Comparison of ENCODE assay signal across 8 mouse cellular contexts in the genomic region with DNA sequence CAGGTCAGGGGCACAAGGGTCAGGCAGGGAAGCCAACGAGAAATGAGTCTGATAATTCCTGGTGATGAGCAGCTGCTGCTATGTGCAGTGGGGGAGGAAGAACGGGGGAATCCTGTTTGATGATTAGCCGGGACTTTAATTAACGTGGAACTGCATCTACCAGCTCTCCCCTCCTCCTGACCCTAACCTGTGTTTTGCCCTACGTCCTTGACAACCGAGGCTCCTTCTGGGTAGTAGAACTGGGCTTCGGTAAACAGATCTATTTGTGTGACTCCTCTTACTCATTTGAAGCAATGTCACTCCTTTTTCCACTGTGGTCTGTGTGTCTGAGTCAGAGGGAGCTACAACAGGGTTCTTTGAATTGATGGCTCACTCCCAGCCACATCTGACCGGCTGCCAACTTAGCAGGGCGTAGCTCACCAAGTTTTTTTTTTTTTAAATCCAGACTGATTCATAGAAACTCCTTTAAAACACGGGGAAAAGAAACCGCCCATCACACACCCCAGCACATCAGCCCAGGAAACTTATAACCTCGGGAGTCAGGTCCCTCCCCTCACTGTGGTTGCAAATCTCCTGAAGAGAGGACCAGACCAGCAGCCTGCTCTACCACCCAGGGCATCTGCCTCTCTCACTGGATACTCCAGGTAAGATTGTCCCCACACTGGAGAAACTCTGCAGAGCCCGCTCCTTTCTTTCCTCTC. TPM values are rescaled to one million over a fixed set of nuclear protein-coding genes. Genes with fewer than 3 reads are reported as not detected.
DNase-seq lines count a peak whose midpoint lies in the region; ATAC-seq and TF ChIP-seq lines count a peak whose summit lies in the region.

A gene (plus strand): TSS at position 87 of the 701 bp plus-strand sequence.

- WGBS in hindbrain, embryonic 15.5 days = 33% methylated on average over 13 of the region's 13 CpGs
- WGBS in midbrain, embryonic 11.5 days = 40% methylated on average over 13 of the region's 13 CpGs

- H3K27ac ChIP-seq in MEL (ENCODE audit: control insufficient read depth, low read depth, low read length) = no peak within 1 kb of the TSS
- peak within 1 kb of the TSS; percentile 15; the same call in 1 of the 2 replicates for H3K27ac ChIP-seq in hindbrain, embryonic 15.5 days (replicated peaks)
- H3K27ac ChIP-seq in midbrain, embryonic 11.5 days (ENCODE audit: low read depth, low read length) = no peak within 1 kb of the TSS

- H3K4me2 ChIP-seq in hindbrain, embryonic 15.5 days = peak within 1 kb of the TSS; percentile 12; the same call in 1 of the 2 replicates
- no peak within 1 kb of the TSS for H3K4me2 ChIP-seq in midbrain, embryonic 11.5 days

- no peak for TF ChIP-seq RAD21 in MEL (IDR thresholded peaks at IDR 0.05; ENCODE audit: low read depth, low read length)

- H3K79me2 ChIP-seq in MEL (ENCODE audit: control insufficient read depth, insufficient read depth, low read length, poor library complexity) = no peaks in the 10 kb centered on the region

- H3K4me1 ChIP-seq in MEL (ENCODE audit: control insufficient read depth in 1 of 2, insufficient read depth in 2 of 2, low read length in 2 of 2) = no peaks in the 10 kb centered on the region
- peaks cover 13% of the 10 kb centered on the region for H3K4me1 ChIP-seq in hindbrain, embryonic 15.5 days (replicated peaks)
- peaks cover 7% of the 10 kb centered on the region for H3K4me1 ChIP-seq in midbrain, embryonic 11.5 days (ENCODE audit: control insufficient read depth, insufficient read depth, low read length)

- H3K36me3 ChIP-seq in MEL (ENCODE audit: control insufficient read depth in 1 of 2, insufficient read depth in 2 of 2, low read length in 2 of 2) = no peaks in the 10 kb centered on the region
- no peaks in the 10 kb centered on the region for H3K36me3 ChIP-seq in hindbrain, embryonic 15.5 days
- no peaks in the 10 kb centered on the region for H3K36me3 ChIP-seq in midbrain, embryonic 11.5 days (ENCODE audit: control insufficient read depth, insufficient read depth, low read length)

- no peaks in the 10 kb centered on the region for H3K27me3 ChIP-seq in MEL (ENCODE audit: control insufficient read depth in 1 of 2, insufficient read depth in 2 of 2, low read length in 2 of 2)
- no peaks in the 10 kb centered on the region for H3K27me3 ChIP-seq in hindbrain, embryonic 15.5 days
- no peaks in the 10 kb centered on the region for H3K27me3 ChIP-seq in midbrain, embryonic 11.5 days (ENCODE audit: control insufficient read depth, insufficient read depth, low read length)

- no peak within 1 kb of the TSS for H3K4me3 ChIP-seq in MEL (ENCODE audit: control insufficient read depth in 1 of 2, insufficient read depth in 1 of 2, low read depth in 2 of 2, low read length in 2 of 2)
- peak within 1 kb of the TSS; percentile 7; the same call in 1 of the 2 replicates for H3K4me3 ChIP-seq in hindbrain, embryonic 15.5 days
- no peak within 1 kb of the TSS for H3K4me3 ChIP-seq in midbrain, embryonic 11.5 days (ENCODE audit: low read depth, low read length)

- no peak within 1 kb of the TSS for H3K9ac ChIP-seq in MEL (ENCODE audit: control insufficient read depth, low read depth, low read length, poor library complexity, severe bottlenecking)
- H3K9ac ChIP-seq in hindbrain, embryonic 15.5 days = no peak within 1 kb of the TSS
- no peak within 1 kb of the TSS for H3K9ac ChIP-seq in midbrain, embryonic 11.5 days (ENCODE audit: low read length)

- ATAC-seq in hindbrain, embryonic 15.5 days (ENCODE audit: low FRiP score, low read depth) = 0 out of 2 replicates have a peak, but pooled peaks have one; percentile 40
- ATAC-seq in midbrain, embryonic 11.5 days (ENCODE audit: low FRiP score) = peak; percentile 16; the same call in 1 of the 2 replicates

- no peak for TF ChIP-seq EP300 in MEL (IDR thresholded peaks at IDR 0.05; ENCODE audit: low read depth in 1 of 2, low read length in 2 of 2)

- intact Hi-C loops in gastrocnemius, postnatal 14 days (cut with DNase I; ENCODE audit: low total_unique reads) = no loop called here
- intact Hi-C loops in left cerebral cortex, postnatal 14 days (cut with DNase I) = no loop called here

- peak; percentile 37 for DNase-seq in MEL (ENCODE audit: low read depth, low spot score)
- DNase-seq in adrenal gland, postnatal 25 days = peak; percentile 86
- DNase-seq in gastrocnemius, postnatal 14 days = peak; percentile 91
- DNase-seq in left cerebral cortex, postnatal 14 days (ENCODE audit: low spot score in 2 of 2) = peak; percentile 57 to 62
- DNase-seq in midbrain, embryonic 11.5 days (ENCODE audit: low spot score, missing footprints) = peak; percentile 85
- DNase-seq in skeletal muscle tissue, adult 2 months (ENCODE audit: low read depth, low spot score) = peak; percentile 91
- no peak for DNase-seq in embryo, embryonic 10.5 days (ENCODE audit: low spot score)

- TF ChIP-seq POLR2A in MEL (IDR thresholded peaks at IDR 0.05; ENCODE audit: control insufficient read depth in 1 of 2, insufficient read depth in 1 of 2, low read depth in 1 of 2, low read length in 2 of 2, poor library complexity in 1 of 2) = no peak

- no peaks in the 10 kb centered on the region for H3K9me3 ChIP-seq in MEL (replicated peaks; ENCODE audit: insufficient read depth, low read length)
- no peaks in the 10 kb centered on the region for H3K9me3 ChIP-seq in hindbrain, embryonic 15.5 days
- H3K9me3 ChIP-seq in midbrain, embryonic 11.5 days (ENCODE audit: control insufficient read depth, low read length) = no peaks in the 10 kb centered on the region

- TF ChIP-seq CTCF in MEL (IDR thresholded peaks at IDR 0.05 in 2 of 3, conservative IDR thresholded peaks at IDR 0.05 in 1 of 3; ENCODE audit: control insufficient read depth in 1 of 3, insufficient read depth in 1 of 3, low read depth in 2 of 3, low read length in 3 of 3, poor library complexity in 1 of 3, severe bottlenecking in 1 of 3) = no peak

TF ChIP-seq in MEL, 35 proteins besides CTCF, POLR2A, EP300 and RAD21:
- peak; percentile 53; the same call in 1 of the 2 replicates for TF ChIP-seq ZNF384 (IDR thresholded peaks at IDR 0.05; ENCODE audit: low read depth, low read length)
- TF ChIP-seq POLR2AphosphoS2 (IDR thresholded peaks at IDR 0.05; ENCODE audit: low read length) = no peak
- no peak for TF ChIP-seq MAZ (IDR thresholded peaks at IDR 0.05; ENCODE audit: low read depth, low read length)
- TF ChIP-seq MXI1 (IDR thresholded peaks at IDR 0.05; ENCODE audit: low read depth, low read length) = no peak
TF ChIP-seq in MEL: peak in this region for 1.

RNA-seq across cellular contexts. Expression of the gene that starts here (rescaled TPM):
- total RNA-seq in MEL (2012; rRNA removed) = not detected in 2 replicates
- polyA plus RNA-seq in MEL (2012; ENCODE audit: insufficient read depth in 1 of 2, insufficient read length in 2 of 2, low read depth in 1 of 2, low replicate concordance in 2 of 2, missing spikeins in 1 of 2) = not detected
- 29.8 and 31.3 TPM in 2 replicates for total RNA-seq in adrenal gland, postnatal 25 days (2021)
- total RNA-seq in gastrocnemius, postnatal 14 days (2021) = 100 to 1,000 TPM in 1 of 2 experiments, 10 to 100 TPM in 1; 83.9 to 105 TPM
- polyA plus RNA-seq in hindbrain, embryonic 15.5 days (2015; fragmentation: Nextera tagmentation; extraction: Ambion mirVana) = 9.7 TPM in 2 replicates
- 1 to 10 TPM; 3.4 to 3.6 TPM for total RNA-seq in left cerebral cortex, postnatal 14 days (2021)
- 5.9 and 6.4 TPM in 2 replicates for polyA plus RNA-seq in midbrain, embryonic 11.5 days (2014; fragmentation: Nextera tagmentation; extraction: Ambion mirVana)

Comparison
In these comparisons a context has a peak if more than half of its experiments do, and no peak if none do; other contexts are left out.
1. Peak in DNase-seq in MEL; RNA of the gene not detected or under 1 TPM.